Mouse (Mus musculus) bone marrow macrophage, adult 2 months (primary cell): ENCODE data around the gene Gnb5.

ENCODE experiments used
- CTCF ChIP-seq: IDR thresholded peaks from 2 replicates; pipeline ENCODE4 v1.5.1; 2012; ENCODE audit warnings: low read depth, mild to moderate bottlenecking, low read length, moderate library complexity
- POLR2A ChIP-seq: IDR thresholded peaks from 2 replicates; pipeline ENCODE4 v1.6.1; 2012; ENCODE audit warnings: mild to moderate bottlenecking, low read depth, low read length, borderline replicate concordance

DNA sequence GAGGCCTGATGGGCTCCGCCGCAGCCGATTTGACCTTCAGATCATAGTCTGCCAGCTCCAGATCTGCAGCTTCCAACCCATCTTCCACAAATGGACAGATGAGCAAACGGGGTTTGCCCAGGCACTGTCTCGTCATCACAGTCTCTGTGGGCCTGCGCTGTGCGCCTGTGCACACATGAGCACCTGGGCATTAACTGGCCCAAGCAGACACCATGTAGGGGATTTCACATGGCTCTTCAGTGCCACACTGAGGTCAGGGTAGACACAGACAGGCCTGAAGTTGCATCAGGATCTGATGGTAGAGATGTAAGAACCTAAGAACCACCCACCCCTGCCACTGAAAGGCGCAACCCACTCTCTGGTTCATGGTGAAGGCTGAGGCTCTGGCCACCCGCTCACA, 31.0 kb upstream of the Gnb5 start:
- TF ChIP-seq POLR2A: no peak
- TF ChIP-seq CTCF: no peak
